Mouse (Mus musculus): ENCODE results near the gene Plk5. TPM values are rescaled to one million over a fixed set of nuclear protein-coding genes. Genes with fewer than 3 reads are reported as not detected.
"Not testable (repeated sequence)": the region's sequence is repeated elsewhere in the genome, so short reads cannot be mapped to it uniquely, and the experiment has no call there.

The Plk5 gene
- polyA plus RNA-seq, 2 experiments, result 0.09 to 0.10 TPM

DNA sequence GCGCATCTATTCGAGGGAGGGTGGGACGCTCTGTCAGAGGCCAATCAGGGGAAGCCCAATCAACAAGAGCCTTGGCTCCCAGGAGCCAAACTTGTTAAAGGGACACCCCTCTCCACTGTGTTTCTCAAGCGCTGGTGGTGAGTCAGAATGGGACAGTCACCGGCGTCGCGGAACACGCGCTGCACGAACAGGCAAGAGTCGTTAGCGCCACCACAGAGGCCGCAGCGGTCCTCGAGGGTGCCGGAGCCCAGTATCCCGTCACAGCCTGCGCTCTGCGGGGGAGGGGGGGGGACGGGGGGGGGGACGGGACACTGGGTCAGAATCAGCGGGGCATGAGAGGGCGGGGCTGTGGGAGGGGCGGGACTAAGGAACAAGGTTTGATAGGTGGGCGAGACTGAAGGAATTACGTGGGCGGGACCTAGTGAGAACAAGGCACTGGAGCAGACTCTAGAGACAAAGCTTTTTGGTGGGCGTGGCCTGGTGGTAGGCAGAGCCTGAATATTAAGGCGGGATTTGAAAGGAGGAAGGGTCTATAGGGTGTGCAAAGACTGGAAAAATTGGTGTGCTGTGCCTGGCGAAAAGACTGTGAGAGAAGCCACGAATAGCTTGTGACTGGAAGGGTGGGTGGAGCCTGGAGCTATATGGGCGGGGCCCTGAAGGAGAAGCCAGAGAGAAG, 13.4 kb upstream of the Plk5 start:
- Histone ChIP-seq H3K4me1 (replicated peaks; ENCODE audit: control insufficient read depth in 2 of 2, insufficient read depth in 2 of 2, low read length in 1 of 2) (peaks cover 39 to 44% of the 10 kb centered on the region in 2 experiments), H3K9me3 (ENCODE audit: control insufficient read depth, low read length) (no peaks in the 10 kb centered on the region), H3K9ac (replicated peaks) (peak overlapping the region; percentile 54), H3K27ac (peak overlapping the region; percentile 99), H3K4me2 (ENCODE audit: low read depth) (peak overlapping the region; percentile 90), H3K4me3 (ENCODE audit: insufficient read depth in 1 of 2, low read depth in 2 of 2, low read length in 2 of 2) (peak overlapping the region; percentile 42 to 49), H3K36me3 (replicated peaks; ENCODE audit: control insufficient read depth, insufficient read depth, low read depth) (no peaks in the 10 kb centered on the region), H3K27me3 (ENCODE audit: control insufficient read depth, insufficient read depth, low read length) (peaks cover 34% of the 10 kb centered on the region)
- ATAC-seq (ENCODE audit: insufficient read depth), result peak; percentile 12; the same call in 1 of the 2 replicates
- under 1% methylated on average over 33 of the region's 33 CpGs for WGBS (ENCODE audit: insufficient replicate concordance)
- DNase-seq (ENCODE audit: low read depth in 3 of 3, low spot score in 3 of 3), result peak; percentile 59 to 73 (median 64)
- TF ChIP-seq EP300 (IDR thresholded peaks at IDR 0.05; ENCODE audit: low read depth) (no peak), CTCF (IDR thresholded peaks at IDR 0.05; ENCODE audit: low read depth) (no peak)

DNA sequence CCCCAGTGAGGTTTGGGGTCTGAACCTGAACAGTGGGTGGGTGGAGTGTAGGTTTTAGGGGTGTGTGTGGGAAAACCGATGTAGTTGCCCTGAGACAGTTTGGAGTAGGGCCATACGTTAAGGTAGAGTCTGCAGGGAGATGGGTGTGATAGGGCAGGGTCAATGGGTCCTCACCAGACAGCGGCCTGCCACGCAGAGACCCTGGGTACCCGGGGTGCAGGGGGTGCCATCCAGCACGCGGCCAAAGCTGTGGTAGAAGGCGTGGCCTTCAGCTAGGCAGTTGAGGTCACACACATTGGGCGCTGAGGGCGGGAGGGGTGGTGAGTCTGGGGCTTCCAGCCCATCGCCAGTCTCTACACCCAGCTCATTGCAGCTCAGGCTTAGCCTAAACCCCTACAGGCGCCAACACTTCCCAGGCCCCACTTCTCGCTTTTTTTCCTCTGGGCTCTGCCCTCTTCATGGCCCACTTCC, 12.8 kb upstream of the Plk5 start:
- peak overlapping the region; percentile 54 for H3K9ac ChIP-seq (replicated peaks)
- DNase-seq (ENCODE audit: low read depth in 3 of 3, low spot score in 3 of 3) (no peak), ATAC-seq (ENCODE audit: insufficient read depth) (peak; percentile 11; the same call in 1 of the 2 replicates)
- H3K4me3 ChIP-seq (ENCODE audit: insufficient read depth in 1 of 2, low read depth in 2 of 2, low read length in 2 of 2), result peak overlapping the region; percentile 42 to 49
- H3K27ac ChIP-seq, result peak overlapping the region; percentile 99
- 18% methylated on average over 13 of the region's 13 CpGs for WGBS (ENCODE audit: insufficient replicate concordance)
- H3K9me3 ChIP-seq (ENCODE audit: control insufficient read depth, low read length), result no peaks in the 10 kb centered on the region
- no peak for TF ChIP-seq EP300 (IDR thresholded peaks at IDR 0.05; ENCODE audit: low read depth)
- no peak for TF ChIP-seq CTCF (IDR thresholded peaks at IDR 0.05; ENCODE audit: low read depth)
- no peaks in the 10 kb centered on the region for H3K36me3 ChIP-seq (replicated peaks; ENCODE audit: control insufficient read depth, insufficient read depth, low read depth)
- H3K4me2 ChIP-seq (ENCODE audit: low read depth), result peak overlapping the region; percentile 90
- peaks cover 39 to 47% of the 10 kb centered on the region in 2 experiments for H3K4me1 ChIP-seq (replicated peaks; ENCODE audit: control insufficient read depth in 2 of 2, insufficient read depth in 2 of 2, low read length in 1 of 2)
- H3K27me3 ChIP-seq (ENCODE audit: control insufficient read depth, insufficient read depth, low read length), result peaks cover 34% of the 10 kb centered on the region

DNA sequence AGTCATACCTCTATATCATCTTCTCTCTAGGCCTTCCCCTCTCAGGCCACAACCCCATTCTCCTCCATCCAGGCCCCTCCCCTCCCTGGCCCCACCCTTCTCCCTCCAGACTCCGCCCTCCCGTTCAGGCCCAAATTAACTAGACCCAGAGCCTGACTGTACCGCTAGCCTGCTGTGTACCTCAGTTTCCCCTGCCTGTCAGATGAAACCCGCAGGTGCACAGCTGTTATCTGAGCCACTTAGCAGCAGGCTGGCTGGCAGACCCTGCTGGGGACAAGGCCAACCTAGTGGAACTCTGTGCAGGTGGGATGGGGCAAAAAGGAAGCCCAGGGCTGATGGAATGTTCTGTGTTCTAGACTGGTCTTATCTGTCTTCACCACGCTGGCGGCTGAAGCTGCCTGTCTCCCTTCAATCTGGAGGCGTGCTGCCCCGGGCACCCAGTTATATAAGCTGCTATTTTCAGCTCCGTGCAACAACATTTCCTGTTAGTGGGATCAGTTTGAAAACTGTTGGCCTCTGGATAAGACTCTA, 12.1 kb upstream of the Plk5 start:
- ATAC-seq (ENCODE audit: insufficient read depth), result peak; percentile 81
- Histone ChIP-seq H3K36me3 (replicated peaks; ENCODE audit: control insufficient read depth, insufficient read depth, low read depth) (no peaks in the 10 kb centered on the region), H3K27ac (peak overlapping the region; percentile 99), H3K4me3 (ENCODE audit: insufficient read depth in 1 of 2, low read depth in 2 of 2, low read length in 2 of 2) (peak overlapping the region; percentile 49 to 55), H3K4me1 (replicated peaks; ENCODE audit: control insufficient read depth in 2 of 2, insufficient read depth in 2 of 2, low read length in 1 of 2) (peaks cover 39 to 47% of the 10 kb centered on the region in 2 experiments), H3K9ac (replicated peaks) (peak overlapping the region; percentile 68), H3K9me3 (ENCODE audit: control insufficient read depth, low read length) (no peaks in the 10 kb centered on the region), H3K4me2 (ENCODE audit: low read depth) (peak overlapping the region; percentile 90), H3K27me3 (ENCODE audit: control insufficient read depth, insufficient read depth, low read length) (peaks cover 41% of the 10 kb centered on the region)
- WGBS (ENCODE audit: insufficient replicate concordance), result 5% methylated on average over 9 of the region's 9 CpGs
- TF ChIP-seq CTCF (IDR thresholded peaks at IDR 0.05; ENCODE audit: low read depth) (no peak), EP300 (IDR thresholded peaks at IDR 0.05; ENCODE audit: low read depth) (peak; percentile 76)
- peak; percentile 79 to 86 (median 81) for DNase-seq (ENCODE audit: low read depth in 3 of 3, low spot score in 3 of 3)

DNA sequence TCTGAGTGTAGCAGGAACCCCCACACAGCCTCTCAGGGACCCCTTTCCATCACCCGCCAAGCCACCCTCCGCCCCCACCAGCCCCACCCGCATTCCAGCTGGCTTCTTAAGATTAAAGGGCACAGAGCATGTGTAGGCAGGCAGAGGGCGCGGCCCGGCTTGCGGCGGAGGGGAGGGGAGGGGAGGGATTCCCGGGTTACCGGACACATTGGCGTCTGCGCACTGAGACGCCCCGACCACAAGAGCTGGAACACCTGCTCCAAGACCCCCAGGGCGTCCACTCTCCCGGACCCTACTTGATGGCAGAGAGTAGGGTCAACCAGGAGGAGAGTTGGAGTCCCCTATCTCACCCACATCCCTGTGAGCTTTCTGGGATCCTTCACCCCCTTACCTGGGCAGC, 11.1 kb upstream of the Plk5 start:
- peak overlapping the region; percentile 90 for H3K4me2 ChIP-seq (ENCODE audit: low read depth)
- ATAC-seq (ENCODE audit: insufficient read depth) (peak; percentile 33; the same call in 1 of the 2 replicates), DNase-seq (ENCODE audit: low read depth in 3 of 3, low spot score in 3 of 3) (peak in 2 of 3 experiments; percentile 61 to 64)
- no peaks in the 10 kb centered on the region for H3K9me3 ChIP-seq (ENCODE audit: control insufficient read depth, low read length)
- H3K36me3 ChIP-seq (replicated peaks; ENCODE audit: control insufficient read depth, insufficient read depth, low read depth), result no peaks in the 10 kb centered on the region
- under 1% methylated on average over 16 of the region's 16 CpGs for WGBS (ENCODE audit: insufficient replicate concordance)
- peaks cover 38 to 46% of the 10 kb centered on the region in 2 experiments for H3K4me1 ChIP-seq (replicated peaks; ENCODE audit: control insufficient read depth in 2 of 2, insufficient read depth in 2 of 2, low read length in 1 of 2)
- H3K9ac ChIP-seq (replicated peaks), result peak overlapping the region; percentile 68
- TF ChIP-seq EP300 (IDR thresholded peaks at IDR 0.05; ENCODE audit: low read depth), result peak; percentile 35
- TF ChIP-seq CTCF (IDR thresholded peaks at IDR 0.05; ENCODE audit: low read depth), result 0 out of 2 replicates have a peak, but pooled peaks have one; percentile 27
- peak overlapping the region; percentile 48 to 49 for H3K4me3 ChIP-seq (ENCODE audit: insufficient read depth in 1 of 2, low read depth in 2 of 2, low read length in 2 of 2)
- peaks cover 50% of the 10 kb centered on the region for H3K27me3 ChIP-seq (ENCODE audit: control insufficient read depth, insufficient read depth, low read length)
- peak overlapping the region; percentile 99 for H3K27ac ChIP-seq

DNA sequence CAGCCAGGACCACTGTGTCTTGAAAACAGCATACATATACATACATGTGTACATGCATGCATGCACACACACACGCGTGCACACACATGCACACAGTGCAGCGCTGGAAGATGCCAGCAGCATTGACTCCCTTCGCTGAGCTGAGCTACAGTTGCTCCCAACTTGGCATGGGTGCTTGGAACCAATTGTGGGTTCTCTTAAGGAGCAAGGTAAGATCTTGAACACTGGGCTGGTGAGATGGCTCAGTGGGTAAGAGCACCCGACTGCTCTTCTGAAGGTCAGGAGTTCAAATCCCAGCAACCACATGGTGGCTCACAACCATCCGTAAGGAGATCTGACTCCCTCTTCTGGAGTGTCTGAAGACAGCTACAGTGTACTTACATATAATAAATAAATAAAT, 10.3 kb upstream of the Plk5 start:
- H3K4me3 ChIP-seq (ENCODE audit: insufficient read depth in 1 of 2, low read depth in 2 of 2, low read length in 2 of 2); H3K27ac ChIP-seq; H3K9ac ChIP-seq (replicated peaks); H3K36me3 ChIP-seq (replicated peaks; ENCODE audit: control insufficient read depth, insufficient read depth, low read depth); DNase-seq (ENCODE audit: low read depth in 3 of 3, low spot score in 3 of 3); H3K4me2 ChIP-seq (ENCODE audit: low read depth); ATAC-seq (ENCODE audit: insufficient read depth); H3K9me3 ChIP-seq (ENCODE audit: control insufficient read depth, low read length): not testable (repeated sequence)
- 79% methylated on average over 5 of the region's 6 CpGs for WGBS (ENCODE audit: insufficient replicate concordance)
- H3K27me3 ChIP-seq (ENCODE audit: control insufficient read depth, insufficient read depth, low read length), result peaks cover 49% of the 10 kb centered on the region
- H3K4me1 ChIP-seq (replicated peaks; ENCODE audit: control insufficient read depth in 2 of 2, insufficient read depth in 2 of 2, low read length in 1 of 2), result peaks cover 31 to 38% of the 10 kb centered on the region in 2 experiments

Measured in liver, embryonic 14.5 days (tissue).